Mouse (Mus musculus): Measurements from ENCODE around the gene Mdga2. TPM values are rescaled to one million over a fixed set of nuclear protein-coding genes. Genes with fewer than 3 reads are reported as not detected.

Mdga2 gene
- not detected in 2 replicates for total RNA-seq (2017)

GRCm38 (mm10) chr12:67222221-67223025, at the start of gene Mdga2:
Mdga2 (minus strand) TSS chr12:67222549.
- ATAC-seq (replicated peaks in 1 of 2; ENCODE audit: insufficient read depth in 1 of 2, low FRiP score in 2 of 2, low TSS enrichment in 1 of 2, low read depth in 1 of 2, poor library complexity in 2 of 2, severe bottlenecking in 2 of 2): peak in 1 of 2 experiments; percentile 37; a peak in 1 of 4 replicates

- ATAC-seq (replicated peaks in 1 of 2; ENCODE audit: insufficient read depth in 1 of 2, low FRiP score in 2 of 2, low TSS enrichment in 1 of 2, low read depth in 1 of 2, poor library complexity in 2 of 2, severe bottlenecking in 2 of 2): no peak
Measured at GRCm38 (mm10) chr12:67267409-67267808, 45.1 kb upstream of the Mdga2 start.

- ATAC-seq (replicated peaks in 1 of 2; ENCODE audit: insufficient read depth in 1 of 2, low FRiP score in 2 of 2, low TSS enrichment in 1 of 2, low read depth in 1 of 2, poor library complexity in 2 of 2, severe bottlenecking in 2 of 2): no peak
Measured at GRCm38 (mm10) chr12:67223530-67223929, 1.2 kb upstream of the Mdga2 start.

GRCm38 (mm10) chr12:67221329-67222220, 774 bp downstream of the Mdga2 start:
- ATAC-seq (replicated peaks in 1 of 2; ENCODE audit: insufficient read depth in 1 of 2, low FRiP score in 2 of 2, low TSS enrichment in 1 of 2, low read depth in 1 of 2, poor library complexity in 2 of 2, severe bottlenecking in 2 of 2): 0 out of 4 replicates have a peak, but pooled peaks of 1 of the 2 experiments have one; percentile 9

- ATAC-seq (replicated peaks in 1 of 2; ENCODE audit: insufficient read depth in 1 of 2, low FRiP score in 2 of 2, low TSS enrichment in 1 of 2, low read depth in 1 of 2, poor library complexity in 2 of 2, severe bottlenecking in 2 of 2): peak; percentile 25 to 30; a peak in 2 of 4 replicates
Measured at GRCm38 (mm10) chr12:67220641-67221231, 1.6 kb downstream of the Mdga2 start.

- no peak for ATAC-seq (replicated peaks in 1 of 2; ENCODE audit: insufficient read depth in 1 of 2, low FRiP score in 2 of 2, low TSS enrichment in 1 of 2, low read depth in 1 of 2, poor library complexity in 2 of 2, severe bottlenecking in 2 of 2)
Measured at GRCm38 (mm10) chr12:67220041-67220440, 2.3 kb downstream of the Mdga2 start.

- ATAC-seq (replicated peaks in 1 of 2; ENCODE audit: insufficient read depth in 1 of 2, low FRiP score in 2 of 2, low TSS enrichment in 1 of 2, low read depth in 1 of 2, poor library complexity in 2 of 2, severe bottlenecking in 2 of 2): no peak
Measured at GRCm38 (mm10) chr12:67219564-67219963, 2.8 kb downstream of the Mdga2 start.

GRCm38 (mm10) chr12:67212801-67213200, 9.5 kb downstream of the Mdga2 start:
- ATAC-seq (replicated peaks in 1 of 2; ENCODE audit: insufficient read depth in 1 of 2, low FRiP score in 2 of 2, low TSS enrichment in 1 of 2, low read depth in 1 of 2, poor library complexity in 2 of 2, severe bottlenecking in 2 of 2): no peak

GRCm38 (mm10) chr12:67178155-67178554, 44.2 kb downstream of the Mdga2 start:
- ATAC-seq (replicated peaks in 1 of 2; ENCODE audit: insufficient read depth in 1 of 2, low FRiP score in 2 of 2, low TSS enrichment in 1 of 2, low read depth in 1 of 2, poor library complexity in 2 of 2, severe bottlenecking in 2 of 2): no peak

GRCm38 (mm10) chr12:67156569-67157237, 65.6 kb downstream of the Mdga2 start:
- no peak for ATAC-seq (replicated peaks in 1 of 2; ENCODE audit: insufficient read depth in 1 of 2, low FRiP score in 2 of 2, low TSS enrichment in 1 of 2, low read depth in 1 of 2, poor library complexity in 2 of 2, severe bottlenecking in 2 of 2)

GRCm38 (mm10) chr12:67153077-67153476, 69.3 kb downstream of the Mdga2 start:
- ATAC-seq (replicated peaks in 1 of 2; ENCODE audit: insufficient read depth in 1 of 2, low FRiP score in 2 of 2, low TSS enrichment in 1 of 2, low read depth in 1 of 2, poor library complexity in 2 of 2, severe bottlenecking in 2 of 2): no peak

- no peak for ATAC-seq (replicated peaks in 1 of 2; ENCODE audit: insufficient read depth in 1 of 2, low FRiP score in 2 of 2, low TSS enrichment in 1 of 2, low read depth in 1 of 2, poor library complexity in 2 of 2, severe bottlenecking in 2 of 2)
Measured at GRCm38 (mm10) chr12:67141605-67142004, 80.7 kb downstream of the Mdga2 start.

- no peak for ATAC-seq (replicated peaks in 1 of 2; ENCODE audit: insufficient read depth in 1 of 2, low FRiP score in 2 of 2, low TSS enrichment in 1 of 2, low read depth in 1 of 2, poor library complexity in 2 of 2, severe bottlenecking in 2 of 2)
Measured at GRCm38 (mm10) chr12:67140131-67140530, 82.2 kb downstream of the Mdga2 start.

GRCm38 (mm10) chr12:67127457-67127856, 94.9 kb downstream of the Mdga2 start:
- no peak for ATAC-seq (replicated peaks in 1 of 2; ENCODE audit: insufficient read depth in 1 of 2, low FRiP score in 2 of 2, low TSS enrichment in 1 of 2, low read depth in 1 of 2, poor library complexity in 2 of 2, severe bottlenecking in 2 of 2)

GRCm38 (mm10) chr12:67123874-67124273, 98.5 kb downstream of the Mdga2 start:
- no peak for ATAC-seq (replicated peaks in 1 of 2; ENCODE audit: insufficient read depth in 1 of 2, low FRiP score in 2 of 2, low TSS enrichment in 1 of 2, low read depth in 1 of 2, poor library complexity in 2 of 2, severe bottlenecking in 2 of 2)

- ATAC-seq (replicated peaks in 1 of 2; ENCODE audit: insufficient read depth in 1 of 2, low FRiP score in 2 of 2, low TSS enrichment in 1 of 2, low read depth in 1 of 2, poor library complexity in 2 of 2, severe bottlenecking in 2 of 2): no peak
Measured at GRCm38 (mm10) chr12:67118652-67119515, 103.5 kb downstream of the Mdga2 start.
